ENCODE assay signal across 22 mouse cellular contexts in genomic region chr4:119190618-119191017, GRCm38 (mm10). TPM values are rescaled to one million over a fixed set of nuclear protein-coding genes. Genes with fewer than 3 reads are reported as not detected.
A peak's percentile ranks its signal among the peaks of the same experiment; 100 is the strongest.
DNase-seq lines count a peak whose midpoint lies in the region; ATAC-seq and TF ChIP-seq lines count a peak whose summit lies in the region.
"Had no signal": no experiment of that assay in that cellular context is flagged by ENCODE, and none has a peak within 500 bp of the region (broad histone marks: within the 10 kb centered on the region; RNA-seq: fewer than 3 reads in every experiment).

No protein-coding gene starts in this region.

- peaks cover 9% of the 10 kb centered on the region; the same call in 1 of the 2 replicates for H3K4me1 ChIP-seq in heart, embryonic 10.5 days
- H3K4me1 ChIP-seq in G1E (ENCODE audit: insufficient read depth, low read depth, low read length): peaks cover 74% of the 10 kb centered on the region
- H3K4me1 ChIP-seq: embryonic facial prominence, embryonic 13.5 days; neural tube, embryonic 12.5 days had no signal

- ATAC-seq in G1E (ENCODE audit: extremely low read depth, insufficient number of reproducible peaks, low FRiP score, poor library complexity, severe bottlenecking): peak; percentile 66
- peak; percentile 74 for ATAC-seq in erythroid progenitor cell, adult 5-6 weeks (replicated peaks; ENCODE audit: low FRiP score, poor library complexity, severe bottlenecking)
- peak; percentile 54 for ATAC-seq in megakaryocyte progenitor cell, adult 5-6 weeks (replicated peaks; ENCODE audit: poor library complexity)
- ATAC-seq: forebrain, embryonic 16.5 days had no signal

- TF ChIP-seq CTCF in G1E (IDR thresholded peaks at IDR 0.05; ENCODE audit: low read depth, low read length): no peak

- H3K27me3 ChIP-seq in heart, embryonic 10.5 days (ENCODE audit: insufficient read depth, poor library complexity, severe bottlenecking): peaks cover 6% of the 10 kb centered on the region; the same call in 1 of the 2 replicates
- no peaks in the 10 kb centered on the region for H3K27me3 ChIP-seq in G1E (ENCODE audit: insufficient read depth, low read length)
- H3K27me3 ChIP-seq: heart, embryonic 15.5 days had no signal

- H3K36me3 ChIP-seq in heart, embryonic 10.5 days: no peaks in the 10 kb centered on the region
- peaks cover 29% of the 10 kb centered on the region for H3K36me3 ChIP-seq in G1E (replicated peaks)
- H3K36me3 ChIP-seq: embryonic facial prominence, embryonic 13.5 days; heart, embryonic 15.5 days; lung, embryonic 15.5 days; neural tube, embryonic 12.5 days had no signal

- intact Hi-C loops in heart, postnatal 25 days (cut with DNase I): no loop called here

- 69% methylated on average over 8 of the region's 8 CpGs for WGBS in heart, embryonic 10.5 days

- peak; percentile 89 for DNase-seq in heart, embryonic 10.5 days (ENCODE audit: low spot score)
- no peak for DNase-seq in heart, postnatal 25 days (ENCODE audit: low spot score)
- peak; percentile 59 for DNase-seq in G1E (ENCODE audit: low spot score)
- no peak for DNase-seq in T-cell, adult 2 months (ENCODE audit: low spot score)
- DNase-seq in kidney, postnatal 10 days: no peak
- no peak for DNase-seq in kidney, adult 11 months
- DNase-seq: cerebellum, adult 8-10 months; gastrocnemius, postnatal 10 days; kidney, postnatal 14 days; layer of hippocampus, adult 9-11 months; left cerebral cortex, postnatal 4 days; right cerebral cortex, postnatal 4 days had no signal

- peak overlapping the region; percentile 74; the same call in 1 of the 2 replicates for H3K27ac ChIP-seq in heart, embryonic 10.5 days
- H3K27ac ChIP-seq: embryonic facial prominence, embryonic 13.5 days; heart, embryonic 15.5 days; hindbrain, embryonic 14.5 days; lung, embryonic 15.5 days; neural tube, embryonic 12.5 days had no signal

- no peaks in the 10 kb centered on the region for H3K9me3 ChIP-seq in heart, embryonic 10.5 days
- no peaks in the 10 kb centered on the region for H3K9me3 ChIP-seq in G1E (replicated peaks)
- H3K9me3 ChIP-seq: embryonic facial prominence, embryonic 13.5 days; heart, embryonic 15.5 days; lung, embryonic 15.5 days; neural tube, embryonic 12.5 days had no signal

- no peak overlapping the region for H3K4me3 ChIP-seq in heart, embryonic 10.5 days
- H3K4me3 ChIP-seq in G1E (ENCODE audit: low read depth, low read length): peak overlapping the region; percentile 75; the same call in 1 of the 2 replicates
- H3K4me3 ChIP-seq: embryonic facial prominence, embryonic 13.5 days; heart, embryonic 15.5 days; lung, embryonic 15.5 days; neural tube, embryonic 12.5 days had no signal

RNA-seq across cellular contexts. Expression of gene Ermap, which starts 0.8 kb away (rescaled TPM):
- 26.6 and 31.9 TPM in 2 replicates for polyA plus RNA-seq in heart, embryonic 10.5 days (2016; fragmentation: Nextera tagmentation; extraction: Ambion mirVana)
- total RNA-seq in heart, postnatal 25 days (2021): under 1 TPM; 0.05 to 0.25 TPM
- total RNA-seq in G1E (2014; fragmentation: Nextera tagmentation) (249 and 348 TPM in 2 replicates), G1E (2017) (81.1 and 96.0 TPM in 2 replicates)
- 47.4 and 62.9 TPM in 2 replicates for polyA plus RNA-seq in G1E (2012)
- total RNA-seq in erythroid progenitor cell, adult 5-6 weeks (2015; ENCODE audit: low replicate concordance): 1,144 and 1,272 TPM in 2 replicates
- 1,113 and 1,126 TPM in 2 replicates for total RNA-seq in erythroid progenitor cell, adult 5-6 weeks (2017; ENCODE audit: low replicate concordance)
- 25.4 and 48.3 TPM in 2 replicates for total RNA-seq in megakaryocyte progenitor cell, adult 5-6 weeks (2015)
- total RNA-seq in megakaryocyte progenitor cell, adult 5-6 weeks (2017): 13.3 and 34.2 TPM in 2 replicates

RNA-seq across cellular contexts. Expression of gene Svbp, which starts 4.5 kb away (rescaled TPM):
- 126 and 154 TPM in 2 replicates for polyA plus RNA-seq in heart, embryonic 10.5 days (2016; fragmentation: Nextera tagmentation; extraction: Ambion mirVana)
- 10 to 100 TPM; 15.3 to 19.0 TPM for total RNA-seq in heart, postnatal 25 days (2021)
- 47.3 and 63.2 TPM in 2 replicates for total RNA-seq in G1E (2014; fragmentation: Nextera tagmentation)
- 119 and 190 TPM in 2 replicates for total RNA-seq in G1E (2017)
- 515 and 560 TPM in 2 replicates for polyA plus RNA-seq in G1E (2012)
- 110 and 114 TPM in 2 replicates for total RNA-seq in erythroid progenitor cell, adult 5-6 weeks (2015; ENCODE audit: low replicate concordance)
- 171 and 238 TPM in 2 replicates for total RNA-seq in erythroid progenitor cell, adult 5-6 weeks (2017; ENCODE audit: low replicate concordance)
- 37.3 and 44.8 TPM in 2 replicates for total RNA-seq in megakaryocyte progenitor cell, adult 5-6 weeks (2015)
- total RNA-seq in megakaryocyte progenitor cell, adult 5-6 weeks (2017): 17.3 and 43.0 TPM in 2 replicates

RNA-seq across cellular contexts. Expression of gene Zfp691, which starts 16.6 kb away (rescaled TPM):
- polyA plus RNA-seq in heart, embryonic 10.5 days (2016; fragmentation: Nextera tagmentation; extraction: Ambion mirVana): 8.1 and 10.0 TPM in 2 replicates
- 10 to 100 TPM; 21.4 to 25.0 TPM for total RNA-seq in heart, postnatal 25 days (2021)
- total RNA-seq in G1E (2014; fragmentation: Nextera tagmentation) (29.7 and 50.3 TPM in 2 replicates), G1E (2017) (6.7 and 7.7 TPM in 2 replicates)
- 14.4 and 17.2 TPM in 2 replicates for polyA plus RNA-seq in G1E (2012)
- 2.2 and 4.6 TPM in 2 replicates for total RNA-seq in erythroid progenitor cell, adult 5-6 weeks (2015; ENCODE audit: low replicate concordance)
- total RNA-seq in erythroid progenitor cell, adult 5-6 weeks (2017; ENCODE audit: low replicate concordance): 2.2 and 8.5 TPM in 2 replicates
- 3.2 and 3.5 TPM in 2 replicates for total RNA-seq in megakaryocyte progenitor cell, adult 5-6 weeks (2015)
- 2.5 and 5.2 TPM in 2 replicates for total RNA-seq in megakaryocyte progenitor cell, adult 5-6 weeks (2017)

RNA-seq across cellular contexts. Expression of gene Tmem269, which starts 27.4 kb away (rescaled TPM):
- polyA plus RNA-seq in heart, embryonic 10.5 days (2016; fragmentation: Nextera tagmentation; extraction: Ambion mirVana): not detected in 2 replicates
- not detected for total RNA-seq in heart, postnatal 25 days (2021)
- not detected in 2 replicates for total RNA-seq in G1E (2014; fragmentation: Nextera tagmentation)
- not detected in 2 replicates for total RNA-seq in G1E (2017)
- polyA plus RNA-seq in G1E (2012): not detected in 2 replicates
- 2.5 TPM in 1 of 2 replicates, not detected in the other for total RNA-seq in erythroid progenitor cell, adult 5-6 weeks (2015; ENCODE audit: low replicate concordance)
- not detected in 2 replicates for total RNA-seq in erythroid progenitor cell, adult 5-6 weeks (2017; ENCODE audit: low replicate concordance)
- not detected in 2 replicates for total RNA-seq in megakaryocyte progenitor cell, adult 5-6 weeks (2015)
- not detected in 2 replicates for total RNA-seq in megakaryocyte progenitor cell, adult 5-6 weeks (2017)
- total RNA-seq: adrenal gland, adult 18-20 months; gastrocnemius, postnatal 10 days had no signal
- polyA plus RNA-seq: embryonic facial prominence, embryonic 13.5 days; hindbrain, embryonic 14.5 days; intestine, embryonic 16.5 days; lung, embryonic 15.5 days had no signal

RNA-seq across cellular contexts. Expression of gene AU022252, which starts 41.9 kb away (rescaled TPM):
- polyA plus RNA-seq in heart, embryonic 10.5 days (2016; fragmentation: Nextera tagmentation; extraction: Ambion mirVana): 35.8 and 44.0 TPM in 2 replicates
- total RNA-seq in heart, postnatal 25 days (2021): 10 to 100 TPM; 21.5 to 23.5 TPM
- total RNA-seq in G1E (2014; fragmentation: Nextera tagmentation): 16.2 and 25.9 TPM in 2 replicates
- total RNA-seq in G1E (2017): 13.8 and 14.0 TPM in 2 replicates
- 10.1 and 15.2 TPM in 2 replicates for polyA plus RNA-seq in G1E (2012)
- 1.4 and 2.1 TPM in 2 replicates for total RNA-seq in erythroid progenitor cell, adult 5-6 weeks (2015; ENCODE audit: low replicate concordance)
- total RNA-seq in erythroid progenitor cell, adult 5-6 weeks (2017; ENCODE audit: low replicate concordance): 2.5 and 2.6 TPM in 2 replicates
- 3.4 and 4.6 TPM in 2 replicates for total RNA-seq in megakaryocyte progenitor cell, adult 5-6 weeks (2015)
- 8.0 and 12.4 TPM in 2 replicates for total RNA-seq in megakaryocyte progenitor cell, adult 5-6 weeks (2017)

Comparison
In these comparisons a context has a peak if more than half of its experiments do, and no peak if none do; other contexts are left out.
1. DNase-seq: peak in heart, embryonic 10.5 days (single experiment) and G1E (single experiment); none in heart, postnatal 25 days (single experiment), T-cell, adult 2 months (single experiment), kidney, postnatal 10 days (single experiment) and kidney, adult 11 months (single experiment).
2. RNA of gene Ermap, which starts 0.8 kb away (total RNA-seq): 1,113 to 1,272 TPM in erythroid progenitor cell, adult 5-6 weeks, 81.1 to 348 TPM in G1E and 13.3 to 48.3 TPM in megakaryocyte progenitor cell, adult 5-6 weeks; 0.05 to 0.25 TPM in heart, postnatal 25 days; every median in the first group is over 10 times any median in the second.
3. Peak in every context shown above with its lines, with median percentiles within 50 percentile points of each other: ATAC-seq.